Mouse (Mus musculus) mesoderm, embryonic 11.5 days (tissue): ENCODE results near the gene 2300009A05Rik.
A peak's percentile ranks its signal among the peaks of the same experiment; 100 is the strongest.

ENCODE experiments used
- DNase-seq: peaks from one replicate; pipeline ENCODE4 v3.0.0-alpha.2; 2012; ENCODE audit warnings: low read depth, low spot score

Gene 2300009A05Rik

DNA sequence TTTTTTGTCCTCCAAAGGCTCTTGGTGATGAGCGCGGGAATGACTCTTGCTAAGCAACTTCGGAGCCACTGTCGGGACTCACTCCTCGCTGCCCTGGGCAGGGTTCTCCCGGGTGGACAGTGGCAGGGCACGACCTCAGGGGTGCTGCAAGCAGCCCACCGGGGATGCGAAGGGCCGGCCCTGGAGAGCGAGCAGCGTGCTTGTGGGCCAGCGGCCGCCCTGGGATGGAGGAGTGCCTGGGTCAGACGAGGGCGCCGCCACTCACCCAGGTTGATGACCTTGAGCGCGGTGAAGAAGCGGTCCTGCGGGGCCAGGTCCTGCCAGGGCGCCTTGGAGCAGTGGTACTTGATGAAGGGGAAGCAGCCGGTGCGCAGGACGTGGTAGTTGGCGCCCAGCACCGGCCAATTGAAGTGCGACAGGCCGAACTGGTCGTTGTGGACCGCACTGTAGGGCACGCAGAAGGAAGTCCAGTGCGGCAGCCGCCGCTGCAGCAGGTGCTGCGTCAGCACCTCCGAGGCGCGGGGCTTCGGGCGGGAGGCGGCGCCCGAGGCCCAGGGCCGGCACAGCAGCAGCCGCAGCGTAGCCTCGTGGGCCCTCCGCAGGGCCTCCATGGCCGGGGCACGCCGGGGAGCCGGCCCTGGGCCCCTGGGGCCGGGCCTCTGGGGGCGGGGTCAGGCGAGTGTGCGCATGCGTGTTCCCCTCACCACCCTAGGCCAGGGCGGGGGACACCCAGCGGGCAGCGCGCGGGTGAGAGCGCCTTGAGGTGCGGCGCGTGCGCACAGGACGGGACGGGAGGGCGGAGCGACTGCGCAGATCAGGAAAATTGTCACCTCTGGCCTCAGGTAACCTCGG lies at the start of gene 2300009A05Rik:
Gene 2300009A05Rik, minus strand, starts transcription at position 636 of the 852 bp plus-strand sequence.
- peak; percentile 88 for DNase-seq

DNA sequence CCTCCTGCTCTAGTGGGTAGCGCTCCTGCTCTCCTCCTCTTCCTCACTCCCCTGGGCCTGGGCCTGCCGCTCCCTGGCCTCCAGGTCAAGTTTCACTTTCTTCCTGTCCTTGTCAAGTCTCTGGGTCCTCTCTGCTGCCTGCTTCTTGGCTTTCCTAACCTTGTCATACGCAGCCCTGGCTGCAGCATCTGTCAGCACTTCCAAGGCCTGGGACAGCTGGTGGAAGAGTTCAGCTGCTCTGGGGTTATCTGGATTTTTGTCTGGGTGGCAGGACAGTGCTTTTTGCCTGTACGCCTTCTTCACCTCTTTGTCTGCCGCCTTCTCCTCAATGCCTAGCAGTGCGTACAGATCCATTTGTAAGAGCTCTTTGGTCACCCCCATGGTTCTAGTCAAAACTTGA lies 44.6 kb upstream of the 2300009A05Rik start:
- no peak for DNase-seq

DNA sequence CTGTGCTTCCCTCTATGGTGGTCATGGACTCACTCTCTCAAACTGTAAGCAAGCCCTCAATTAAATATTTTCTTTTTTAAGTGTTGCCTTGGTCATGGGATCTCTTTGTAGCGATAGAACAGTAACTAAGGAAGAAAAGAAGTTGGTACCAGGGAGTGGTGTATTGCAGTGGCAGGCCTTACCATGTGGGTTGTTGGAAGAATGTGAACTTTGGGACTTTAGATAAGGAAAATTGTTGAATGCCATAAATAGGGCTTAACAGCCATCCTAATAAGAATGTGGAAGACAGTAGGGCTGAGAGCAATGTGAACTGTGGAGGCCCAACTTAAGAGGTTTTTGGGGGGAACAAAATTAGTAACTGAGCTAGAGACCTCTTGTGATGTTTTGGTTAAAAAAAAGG lies 31.6 kb upstream of the 2300009A05Rik start:
- no peak for DNase-seq

DNA sequence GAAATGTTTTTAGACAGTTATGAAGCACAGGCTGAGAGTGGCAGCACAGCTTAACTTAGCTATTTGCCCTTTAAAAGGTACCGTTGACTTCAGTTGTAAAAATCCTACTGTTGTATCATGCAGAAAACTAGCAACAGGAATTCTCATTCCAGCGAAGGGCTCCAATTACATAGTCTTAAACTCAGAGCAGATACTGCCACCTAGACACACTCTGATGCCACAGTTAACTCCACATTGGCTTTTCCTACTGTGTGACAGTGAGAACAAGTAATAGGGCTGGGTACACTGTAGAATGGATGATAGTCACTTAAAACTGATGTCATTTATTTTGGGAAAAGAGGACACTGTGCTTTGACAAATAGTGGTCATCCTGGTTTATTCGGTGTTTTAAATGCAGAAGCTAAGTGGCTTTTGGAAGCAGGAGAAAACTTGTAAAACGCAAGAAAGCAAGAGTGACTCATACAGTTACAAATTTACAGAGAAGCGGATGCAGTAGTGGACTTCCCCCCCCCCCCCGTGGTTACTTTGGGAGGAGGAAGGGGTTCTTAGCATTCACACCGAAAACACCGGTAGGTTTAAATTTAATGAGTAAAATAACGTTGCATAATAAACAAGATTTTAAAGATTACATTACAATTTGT lies 22.2 kb upstream of the 2300009A05Rik start:
- no peak for DNase-seq

GRCm38 (mm10) chr9:63420396-63420795 lies 21.4 kb upstream of the 2300009A05Rik start:
- peak; percentile 9 for DNase-seq

DNA sequence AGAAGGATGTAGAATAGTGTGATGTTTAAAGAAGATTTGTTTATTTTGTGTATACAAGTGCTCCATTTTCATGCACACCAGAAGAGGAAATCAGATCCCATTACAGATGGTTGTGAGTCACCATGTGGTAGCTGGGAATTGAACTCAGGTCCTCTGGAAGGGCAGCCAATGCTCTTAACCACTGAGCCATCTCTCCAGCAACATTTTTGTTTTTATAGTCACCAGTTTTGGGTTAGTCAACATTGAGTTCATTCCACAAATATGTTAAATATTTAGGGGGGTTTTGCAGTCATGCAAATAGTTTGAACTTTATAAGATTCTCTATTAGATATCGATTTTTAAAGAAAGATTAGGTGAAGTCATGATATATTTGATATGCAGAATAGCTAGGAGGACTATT lies 1.1 kb upstream of the 2300009A05Rik start:
- DNase-seq = no peak

- DNase-seq = no peak
Measured at GRCm38 (mm10) chr9:63399463-63399815, 393 bp upstream of the 2300009A05Rik start.

GRCm38 (mm10) chr9:63395612-63396011 lies 3.4 kb downstream of the 2300009A05Rik start:
- no peak for DNase-seq

DNA sequence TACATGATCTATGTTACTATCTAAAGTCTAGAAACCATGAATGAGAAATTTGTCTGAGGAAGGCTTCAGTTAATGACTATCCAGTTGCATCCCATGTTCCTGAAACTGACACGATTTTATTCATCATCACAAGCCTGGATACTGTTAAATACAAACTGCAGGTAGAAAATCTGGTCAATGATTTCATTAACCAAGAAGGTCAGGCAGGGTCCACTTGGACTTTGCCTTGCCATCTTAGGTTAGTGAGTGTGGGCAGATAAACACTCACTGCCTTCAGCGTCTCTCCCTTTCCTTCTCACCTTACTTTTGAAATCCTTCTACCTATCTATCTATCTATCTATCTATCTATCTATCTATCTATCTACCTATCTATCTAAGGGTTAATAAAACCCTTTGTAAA lies 7.7 kb downstream of the 2300009A05Rik start:
- no peak for DNase-seq

DNA sequence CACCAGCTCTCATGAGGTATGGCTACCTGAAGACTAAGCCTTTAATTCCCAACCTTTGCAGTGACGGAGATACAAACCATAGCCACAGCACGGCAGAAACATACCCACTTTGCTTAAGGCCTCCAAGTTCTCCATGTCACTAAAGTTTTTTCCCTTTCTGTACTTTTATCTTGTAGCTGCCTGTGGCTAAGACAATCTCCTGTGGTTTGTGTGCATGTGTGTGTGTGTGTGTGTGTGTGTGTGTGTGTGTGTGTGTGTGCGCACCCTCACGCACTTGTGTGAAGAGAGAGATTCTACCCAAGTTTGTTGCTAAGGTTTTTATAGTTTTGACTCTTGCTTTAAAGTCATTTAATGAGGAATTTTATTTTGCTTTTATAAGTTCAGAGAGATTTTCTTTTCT lies 16.3 kb downstream of the 2300009A05Rik start:
- DNase-seq = no peak

DNA sequence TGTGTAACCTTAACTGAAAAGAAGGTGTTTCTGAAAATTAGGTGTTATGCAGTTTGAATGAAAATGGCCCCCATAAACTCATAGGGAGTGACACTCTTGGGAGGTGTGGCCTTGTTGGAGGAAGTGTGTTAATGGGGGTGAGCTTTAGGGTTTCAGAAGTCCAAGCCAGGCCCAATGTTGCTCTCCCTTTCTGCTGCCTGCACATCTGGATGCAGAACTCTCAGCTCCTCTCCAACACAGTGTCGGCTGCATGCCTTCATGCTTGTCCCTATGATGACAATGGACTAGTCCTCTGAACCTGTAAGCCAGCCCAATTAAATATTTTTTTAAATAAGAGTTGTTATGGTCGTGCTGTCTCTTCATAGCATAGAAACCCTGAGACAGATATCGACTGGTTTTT lies 18.7 kb downstream of the 2300009A05Rik start:
- no peak for DNase-seq

DNA sequence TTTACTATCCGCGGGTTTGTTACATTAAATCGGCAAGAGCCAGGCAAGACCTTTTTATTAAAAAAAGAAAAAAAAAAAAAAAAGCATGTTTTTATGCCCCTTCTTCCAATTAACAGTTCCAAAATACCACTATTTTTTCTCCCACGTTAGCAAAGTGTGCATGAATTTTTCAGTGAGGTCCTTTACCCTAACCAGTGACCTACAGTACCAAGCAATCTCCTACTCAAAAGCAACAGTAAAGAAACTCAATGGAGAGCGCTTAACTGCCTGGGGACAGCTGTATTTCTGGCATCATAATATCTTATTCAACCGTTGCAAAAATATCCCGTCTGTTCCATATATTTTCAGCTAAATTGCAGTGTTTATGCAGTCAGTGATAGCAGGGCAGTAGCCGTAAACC lies 20.9 kb downstream of the 2300009A05Rik start:
- no peak for DNase-seq

DNA sequence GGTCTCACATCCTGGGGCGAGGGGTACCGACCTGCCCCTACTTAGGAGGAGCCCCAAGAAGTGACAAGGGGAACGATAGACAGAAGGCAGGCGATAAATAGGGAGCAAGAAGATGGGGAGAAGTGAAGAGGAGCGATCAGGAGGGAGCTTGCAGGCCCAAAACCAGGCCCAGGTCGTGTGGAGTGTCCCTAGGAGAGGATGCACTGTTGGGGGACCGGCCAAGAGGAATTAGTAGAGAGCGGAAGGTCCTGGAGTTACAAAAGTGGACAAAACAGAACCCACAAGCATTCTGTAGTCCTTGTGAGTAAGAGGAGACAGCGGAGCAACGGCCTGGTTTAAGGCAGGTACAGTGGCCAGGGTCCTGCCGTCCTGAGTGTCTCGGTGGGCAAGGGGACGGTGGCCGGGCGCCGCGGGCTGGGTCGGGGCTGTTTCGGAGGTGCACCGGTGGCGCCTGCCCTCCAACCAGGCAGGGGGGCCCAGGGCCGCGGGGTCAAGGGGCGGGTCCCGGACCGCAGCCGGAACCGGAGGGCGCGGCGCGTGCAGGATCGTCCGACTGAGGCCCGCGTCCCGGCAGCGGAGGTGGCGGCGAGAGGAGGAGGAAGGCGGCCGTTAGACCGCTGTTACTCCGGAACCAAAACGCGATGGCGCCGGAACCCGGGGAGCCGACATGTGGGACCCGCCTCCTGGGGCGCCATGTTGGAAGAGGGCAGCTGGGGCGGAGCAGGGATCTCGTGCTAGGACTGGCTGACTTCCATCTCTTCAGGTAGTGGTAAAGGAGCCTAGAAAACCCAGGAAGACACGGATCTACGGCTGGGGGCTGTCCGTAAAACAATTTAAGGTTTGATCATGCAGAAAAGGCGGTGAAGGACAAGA lies 21.5 kb downstream of the 2300009A05Rik start, which contains the start of gene Map2k5:
Gene Map2k5, minus strand, starts transcription at position 633 of the 873 bp plus-strand sequence.
- peak; percentile 81 for DNase-seq

DNA sequence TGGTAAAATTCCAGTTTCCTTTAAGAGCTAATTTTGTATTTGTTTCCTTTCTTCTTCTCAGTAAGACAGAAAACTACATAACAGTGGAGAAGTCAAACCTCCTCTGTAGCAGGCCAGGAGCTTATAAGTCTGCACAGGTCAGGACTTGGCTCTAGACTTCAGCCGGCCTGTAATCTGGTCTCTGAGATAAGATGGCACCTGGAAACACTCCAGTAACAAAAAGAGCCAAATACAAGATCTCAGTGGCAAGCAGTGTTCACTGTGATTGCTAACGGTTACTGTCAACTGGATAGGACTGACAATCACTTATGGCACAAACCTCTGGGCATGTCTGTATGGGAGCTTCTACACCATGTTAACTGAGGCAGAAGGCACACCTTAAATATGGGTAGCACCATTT lies 25.7 kb downstream of the 2300009A05Rik start:
- DNase-seq = no peak

- DNase-seq = no peak
Measured at GRCm38 (mm10) chr9:63372541-63372940, 26.5 kb downstream of the 2300009A05Rik start.

- no peak for DNase-seq
Measured at GRCm38 (mm10) chr9:63360410-63360809, 38.6 kb downstream of the 2300009A05Rik start.

- DNase-seq = no peak
Measured at GRCm38 (mm10) chr9:63359016-63359415, 40.0 kb downstream of the 2300009A05Rik start.

GRCm38 (mm10) chr9:63356721-63357120 lies 42.3 kb downstream of the 2300009A05Rik start:
- DNase-seq = no peak

DNA sequence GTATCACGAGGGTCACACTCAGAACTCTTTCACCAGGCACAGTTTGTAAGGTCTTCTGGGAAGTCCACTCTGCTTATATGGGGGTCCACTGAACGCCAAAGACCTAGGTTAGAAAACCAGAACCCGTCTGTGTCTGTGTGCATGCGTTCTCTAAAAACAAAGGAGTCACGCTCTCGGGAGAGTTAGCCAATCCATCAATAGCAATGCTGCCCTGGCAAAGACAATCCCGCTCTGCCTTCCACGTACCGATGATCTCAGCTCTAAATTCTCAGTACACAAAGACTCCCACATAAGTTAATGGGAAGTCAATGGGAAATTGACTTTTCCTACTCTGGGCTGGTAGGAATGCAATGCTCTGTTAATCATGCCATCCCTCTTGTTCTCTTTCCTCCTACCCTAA lies 42.8 kb downstream of the 2300009A05Rik start:
- no peak for DNase-seq

- no peak for DNase-seq
Measured at GRCm38 (mm10) chr9:63354168-63354567, 44.9 kb downstream of the 2300009A05Rik start.

DNA sequence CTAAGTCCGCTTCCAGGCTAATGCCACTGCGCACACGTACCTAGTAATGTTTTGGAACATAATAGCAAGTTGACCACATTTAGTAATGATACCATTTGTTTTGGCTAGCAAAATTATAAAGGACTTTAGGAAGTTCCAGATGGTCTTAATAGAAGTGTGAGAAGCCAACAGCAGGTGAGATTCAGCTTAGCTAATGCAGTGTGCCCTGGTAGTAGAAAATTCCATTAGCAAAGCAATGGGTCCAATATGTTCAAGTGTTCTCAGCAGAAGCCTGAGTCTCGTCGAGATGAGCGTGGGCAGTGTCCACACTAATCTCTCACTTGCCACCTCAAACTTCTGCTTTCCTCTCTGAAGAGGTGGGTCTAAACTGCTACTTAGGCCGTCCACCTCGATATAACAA lies 49.0 kb downstream of the 2300009A05Rik start:
- DNase-seq = no peak

DNA sequence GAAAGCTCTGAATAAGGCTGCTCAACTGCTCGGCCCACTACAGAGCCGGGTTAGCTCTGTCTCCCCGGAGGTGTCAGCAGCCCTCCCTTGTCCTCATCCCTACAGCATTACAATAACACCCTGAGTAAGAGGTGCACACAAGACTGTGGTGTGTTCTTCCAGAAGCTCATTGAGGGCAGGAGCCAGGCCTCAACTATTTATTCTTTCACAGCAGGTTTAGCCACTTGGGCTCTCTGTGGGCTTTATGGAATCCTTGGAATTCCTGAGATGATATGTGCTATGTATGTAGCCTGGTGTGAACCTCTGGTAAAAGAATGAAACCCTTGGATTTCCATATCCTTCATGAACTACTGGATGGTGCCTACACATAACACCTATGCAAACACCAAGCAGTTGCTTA lies 49.8 kb downstream of the 2300009A05Rik start:
- no peak for DNase-seq
